Mouse (Mus musculus) liver, postnatal 0 days (tissue): ENCODE results near the gene Mboat2.

Experiments
- CTCF ChIP-seq: sonication (generic); IDR thresholded peaks from 2 replicates; pipeline ENCODE4 v1.5.1; 2016; ENCODE audit warnings: antibody characterized with exemption, low read depth
- EP300 ChIP-seq: IDR thresholded peaks from 2 replicates; pipeline ENCODE4 v1.6.1; 2016; ENCODE audit warnings: antibody characterized with exemption, low read depth, mild to moderate bottlenecking

DNA sequence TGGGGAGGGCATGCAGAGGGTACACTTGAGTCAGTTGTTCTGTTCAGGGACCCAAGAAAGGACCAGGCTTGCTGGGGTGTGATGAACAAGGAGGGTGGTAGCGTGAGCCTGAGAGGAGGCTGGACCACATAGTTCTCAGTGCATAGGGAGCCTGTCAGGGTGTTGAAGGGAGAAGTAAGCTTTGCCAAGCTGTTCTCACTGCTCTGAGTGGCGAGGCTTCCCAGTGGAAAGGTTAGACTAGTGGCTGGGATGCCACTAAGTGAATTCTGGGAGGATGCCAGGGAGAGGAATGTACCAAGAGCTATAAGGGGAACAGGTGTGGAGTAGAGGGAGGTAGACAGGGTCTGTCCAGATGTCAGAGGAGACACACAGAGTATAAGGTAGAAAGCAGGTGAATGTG is 77.2 kb downstream of the Mboat2 start:
- TF ChIP-seq CTCF: no peak
- no peak for TF ChIP-seq EP300
